Mouse (Mus musculus): ENCODE results near the gene Ep400.

Ep400 gene

GRCm38 (mm10) chr5:110770448-110771158 is at the start of gene Ep400:
Gene Ep400 (minus strand): TSS chr5:110770717.
- peak; percentile 100 for DNase-seq (ENCODE audit: low spot score)

GRCm38 (mm10) chr5:110809667-110810325 is 39.3 kb upstream of the Ep400 start, which contains the start of gene Ulk1:
Gene Ulk1 (minus strand): TSS chr5:110810097.
- peak; percentile 98 for DNase-seq (ENCODE audit: low spot score)

- peak; percentile 29 for DNase-seq (ENCODE audit: low spot score)
Measured at GRCm38 (mm10) chr5:110808821-110809666, 38.5 kb upstream of the Ep400 start.

- DNase-seq (ENCODE audit: low spot score) = peak; percentile 83
Measured at GRCm38 (mm10) chr5:110808061-110808631, 37.6 kb upstream of the Ep400 start.

GRCm38 (mm10) chr5:110807453-110807852 is 36.9 kb upstream of the Ep400 start:
- no peak for DNase-seq (ENCODE audit: low spot score)

- no peak for DNase-seq (ENCODE audit: low spot score)
Measured at GRCm38 (mm10) chr5:110806676-110807075, 36.2 kb upstream of the Ep400 start.

GRCm38 (mm10) chr5:110806154-110806553 is 35.6 kb upstream of the Ep400 start:
- no peak for DNase-seq (ENCODE audit: low spot score)

- no peak for DNase-seq (ENCODE audit: low spot score)
Measured at GRCm38 (mm10) chr5:110804012-110804743, 33.7 kb upstream of the Ep400 start.

GRCm38 (mm10) chr5:110802809-110803208 is 32.3 kb upstream of the Ep400 start:
- no peak for DNase-seq (ENCODE audit: low spot score)

- DNase-seq (ENCODE audit: low spot score) = no peak
Measured at GRCm38 (mm10) chr5:110802186-110802585, 31.7 kb upstream of the Ep400 start.

- no peak for DNase-seq (ENCODE audit: low spot score)
Measured at GRCm38 (mm10) chr5:110801036-110801624, 30.6 kb upstream of the Ep400 start.

GRCm38 (mm10) chr5:110797696-110798095 is 27.2 kb upstream of the Ep400 start:
- DNase-seq (ENCODE audit: low spot score) = no peak

GRCm38 (mm10) chr5:110794363-110794762 is 23.8 kb upstream of the Ep400 start:
- DNase-seq (ENCODE audit: low spot score) = no peak

- DNase-seq (ENCODE audit: low spot score) = peak; percentile 33
Measured at GRCm38 (mm10) chr5:110788684-110789083, 18.2 kb upstream of the Ep400 start.

- DNase-seq (ENCODE audit: low spot score) = no peak
Measured at GRCm38 (mm10) chr5:110786081-110786835, 15.7 kb upstream of the Ep400 start.

- DNase-seq (ENCODE audit: low spot score) = no peak
Measured at GRCm38 (mm10) chr5:110783150-110783549, 12.6 kb upstream of the Ep400 start.

- no peak for DNase-seq (ENCODE audit: low spot score)
Measured at GRCm38 (mm10) chr5:110781529-110782238, 11.2 kb upstream of the Ep400 start.

GRCm38 (mm10) chr5:110780761-110781528 is 10.4 kb upstream of the Ep400 start:
- no peak for DNase-seq (ENCODE audit: low spot score)

All from urinary bladder, postnatal 25 days (tissue).